Mouse (Mus musculus): ENCODE results near the gene Srsf10. TPM values are rescaled to one million over a fixed set of nuclear protein-coding genes. Genes with fewer than 3 reads are reported as not detected.

Srsf10 gene
- 100 to 1,000 TPM; 145 to 183 TPM for total RNA-seq (2021)
- long read RNA-seq, experiment 1, transcript Srsf10-205 (6 exons, 3,754 nt) = major isoform, 9 of 21 reads
- long read RNA-seq, experiment 1, partial matches to known transcripts = 0 of 21 reads
- long read RNA-seq, experiment 1, other reads (novel, unspliced or antisense) = 6 of 21 reads
- long read RNA-seq, experiment 2, transcript Srsf10-205 (6 exons, 3,754 nt) = minor isoform, 9 of 75 reads
- long read RNA-seq, experiment 2, transcript Srsf10-204 (6 exons, 3,058 nt) = minor isoform, 11 of 75 reads
- long read RNA-seq, experiment 2, transcript Srsf10-207 (3 exons, 717 nt) = major isoform, 13 of 75 reads
- long read RNA-seq, experiment 2, transcript Srsf10-203 (6 exons, 2,225 nt) = minor isoform, 5 of 75 reads
- long read RNA-seq, experiment 2, partial matches to known transcripts = 3 of 75 reads
- long read RNA-seq, experiment 2, other reads (novel, unspliced or antisense) = 32 of 75 reads

GRCm38 (mm10) chr4:135855536-135856222 is at the start of gene Srsf10:
Gene Srsf10, plus strand, starts transcription at chr4:135855747.
- peak; percentile 82 to 93 for DNase-seq (ENCODE audit: low spot score in 2 of 2)

GRCm38 (mm10) chr4:135814896-135815295 is 40.7 kb upstream of the Srsf10 start:
- no peak for DNase-seq (ENCODE audit: low spot score in 2 of 2)

- no peak for DNase-seq (ENCODE audit: low spot score in 2 of 2)
These were observed 38.5 kb upstream of the Srsf10 start for GRCm38 (mm10) chr4:135816905-135817622.

GRCm38 (mm10) chr4:135818366-135818765 is 37.2 kb upstream of the Srsf10 start:
- DNase-seq (ENCODE audit: low spot score in 2 of 2) = no peak

GRCm38 (mm10) chr4:135819826-135820526 is 35.6 kb upstream of the Srsf10 start:
- peak; percentile 36 to 46 for DNase-seq (ENCODE audit: low spot score in 2 of 2)

- no peak for DNase-seq (ENCODE audit: low spot score in 2 of 2)
These were observed 33.8 kb upstream of the Srsf10 start for GRCm38 (mm10) chr4:135821772-135822171.

GRCm38 (mm10) chr4:135823298-135823697 is 32.2 kb upstream of the Srsf10 start:
- DNase-seq (ENCODE audit: low spot score in 2 of 2) = no peak

GRCm38 (mm10) chr4:135824254-135824653 is 31.3 kb upstream of the Srsf10 start:
- no peak for DNase-seq (ENCODE audit: low spot score in 2 of 2)

- peak; percentile 57 to 72 for DNase-seq (ENCODE audit: low spot score in 2 of 2)
These were observed 27.1 kb upstream of the Srsf10 start for GRCm38 (mm10) chr4:135828491-135828890.

GRCm38 (mm10) chr4:135832070-135832469 is 23.5 kb upstream of the Srsf10 start:
- no peak for DNase-seq (ENCODE audit: low spot score in 2 of 2)

GRCm38 (mm10) chr4:135833301-135834123 is 22.0 kb upstream of the Srsf10 start:
- DNase-seq (ENCODE audit: low spot score in 2 of 2) = no peak

- no peak for DNase-seq (ENCODE audit: low spot score in 2 of 2)
These were observed 21.3 kb upstream of the Srsf10 start for GRCm38 (mm10) chr4:135834124-135834717.

- DNase-seq (ENCODE audit: low spot score in 2 of 2) = no peak
These were observed 16.6 kb upstream of the Srsf10 start for GRCm38 (mm10) chr4:135838925-135839292.

GRCm38 (mm10) chr4:135839293-135840011 is 16.1 kb upstream of the Srsf10 start:
- no peak for DNase-seq (ENCODE audit: low spot score in 2 of 2)

- no peak for DNase-seq (ENCODE audit: low spot score in 2 of 2)
These were observed 11.1 kb upstream of the Srsf10 start for GRCm38 (mm10) chr4:135844400-135844799.

GRCm38 (mm10) chr4:135847581-135847980 is 8.0 kb upstream of the Srsf10 start:
- DNase-seq (ENCODE audit: low spot score in 2 of 2) = no peak

GRCm38 (mm10) chr4:135850411-135851095 is 5.0 kb upstream of the Srsf10 start:
- no peak for DNase-seq (ENCODE audit: low spot score in 2 of 2)

GRCm38 (mm10) chr4:135851942-135852341 is 3.6 kb upstream of the Srsf10 start:
- no peak for DNase-seq (ENCODE audit: low spot score in 2 of 2)
